Mouse (Mus musculus) limb, embryonic 12.5 days (tissue): ENCODE data around the gene Trim45. TPM values are rescaled to one million over a fixed set of nuclear protein-coding genes. Genes with fewer than 3 reads are reported as not detected.

ENCODE experiments used
- ATAC-seq: fragments of 200-750 bp; cut with Nextera tagmentation; 2 replicates; pipeline ENCODE4 v1.8.0; 2017; ENCODE audit warnings: low read depth, moderate TSS enrichment; ENCODE audit not compliant: insufficient number of reproducible peaks, insufficient read depth, low FRiP score, low TSS enrichment
- H3K27ac ChIP-seq: fragments of 300-500 bp; sonication (generic); 2 replicates; pipeline ENCODE4 v1.5.1; 2016; ENCODE audit warnings: mild to moderate bottlenecking, moderate library complexity
- H3K27me3 ChIP-seq: fragments of 300-500 bp; sonication (generic); 2 replicates; pipeline ENCODE4 v1.6.1; 2016; ENCODE audit warnings: mild to moderate bottlenecking, moderate library complexity
- H3K36me3 ChIP-seq: fragments of 300-500 bp; sonication (generic); 2 replicates; pipeline ENCODE4 v1.6.1; 2016; ENCODE audit warnings: mild to moderate bottlenecking, moderate library complexity
- H3K4me1 ChIP-seq: fragments of 300-500 bp; sonication (generic); replicated peaks from 2 replicates; pipeline ENCODE4 v1.6.1; 2016
- H3K4me2 ChIP-seq: fragments of 300-500 bp; sonication (generic); 2 replicates; pipeline ENCODE4 v1.6.1; 2016; ENCODE audit warnings: mild to moderate bottlenecking, moderate library complexity
- H3K4me3 ChIP-seq: fragments of 300-500 bp; sonication (generic); replicated peaks from 2 replicates; pipeline ENCODE4 v1.5.1; 2016; ENCODE audit warnings: mild to moderate bottlenecking
- H3K9ac ChIP-seq: fragments of 300-500 bp; sonication (generic); replicated peaks from 2 replicates; pipeline ENCODE4 v1.6.1; 2016; ENCODE audit warnings: mild to moderate bottlenecking, moderate library complexity
- H3K9me3 ChIP-seq: fragments of 300-500 bp; sonication (generic); 2 replicates; pipeline ENCODE4 v1.6.1; 2016; ENCODE audit warnings: mild to moderate bottlenecking, moderate library complexity
- WGBS: fragments of 180-500 bp; shearing (Covaris S2); methylation state at CpG from one replicate; pipeline ENCODE4 v1.1.7; 2016; 5-methylcytosine and 5-hydroxymethylcytosine counted together
- polyA plus RNA-seq: library from polyadenylated mRNA; unstranded; fragments of >200 nt; fragmentation: Nextera tagmentation; extraction: Ambion mirVana; gene quantifications from 2 replicates; pipeline ENCODE4 v1.2.1, GENCODE M21; 2016

The Trim45 gene
- polyA plus RNA-seq, 1 experiment from 2014 or later, result 8.8 TPM

- WGBS, result under 1% methylated on average over 40 of the region's 40 CpGs
- ATAC-seq, result peak; percentile 91
Measured at GRCm38 (mm10) chr3:100969176-100969917, 47.3 kb downstream of the Trim45 start, which contains the start of gene Ttf2. TSS of gene Ttf2 (minus strand) at chr3:100969663.

DNA sequence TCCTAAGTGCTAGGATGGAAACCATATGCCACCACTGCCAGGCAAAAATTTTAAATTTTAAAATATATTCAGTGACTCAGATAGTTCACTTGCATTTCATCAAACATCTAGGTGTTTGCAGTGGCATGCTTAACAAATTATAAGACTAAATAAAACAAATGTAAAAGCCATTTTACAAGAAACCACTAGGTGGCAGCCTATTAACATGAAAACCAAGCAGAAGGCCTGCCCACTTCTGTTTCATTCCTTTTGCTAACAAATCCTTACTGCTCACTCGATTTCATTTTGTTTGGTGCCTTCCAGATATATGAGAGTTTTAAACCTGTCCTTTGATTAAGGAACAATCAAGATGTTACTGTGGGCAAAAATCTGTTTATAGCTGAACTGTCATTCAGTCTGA lies 51.9 kb downstream of the Trim45 start:
- H3K4me1 ChIP-seq, result peaks cover 4% of the 10 kb centered on the region
- no peaks in the 10 kb centered on the region for H3K9me3 ChIP-seq
- no peak overlapping the region for H3K27ac ChIP-seq
- 7% methylated on average over 1 of the region's 1 CpGs for WGBS
- H3K9ac ChIP-seq, result no peak overlapping the region
- H3K36me3 ChIP-seq, result no peaks in the 10 kb centered on the region
- no peaks in the 10 kb centered on the region for H3K27me3 ChIP-seq
- H3K4me3 ChIP-seq, result no peak overlapping the region
- no peak for ATAC-seq
- H3K4me2 ChIP-seq, result no peak overlapping the region

More at GRCm38 (mm10) chr3:100969176-100969917, 47.3 kb downstream of the Trim45 start, which contains the start of gene Ttf2:
- H3K4me3 ChIP-seq, result peak within 1 kb of the TSS; percentile 72
- H3K9me3 ChIP-seq, result no peaks in the 10 kb centered on the region
- H3K9ac ChIP-seq, result peak within 1 kb of the TSS; percentile 69
- H3K36me3 ChIP-seq, result peaks cover 16% of the 10 kb centered on the region; the same call in 1 of the 2 replicates
- 0 out of 2 replicates have a peak within 1 kb of the TSS, but pooled peaks have one; percentile 29 for H3K27ac ChIP-seq
- H3K27me3 ChIP-seq, result no peaks in the 10 kb centered on the region
- peaks cover 8% of the 10 kb centered on the region for H3K4me1 ChIP-seq
- H3K4me2 ChIP-seq, result peak within 1 kb of the TSS; percentile 85

DNA sequence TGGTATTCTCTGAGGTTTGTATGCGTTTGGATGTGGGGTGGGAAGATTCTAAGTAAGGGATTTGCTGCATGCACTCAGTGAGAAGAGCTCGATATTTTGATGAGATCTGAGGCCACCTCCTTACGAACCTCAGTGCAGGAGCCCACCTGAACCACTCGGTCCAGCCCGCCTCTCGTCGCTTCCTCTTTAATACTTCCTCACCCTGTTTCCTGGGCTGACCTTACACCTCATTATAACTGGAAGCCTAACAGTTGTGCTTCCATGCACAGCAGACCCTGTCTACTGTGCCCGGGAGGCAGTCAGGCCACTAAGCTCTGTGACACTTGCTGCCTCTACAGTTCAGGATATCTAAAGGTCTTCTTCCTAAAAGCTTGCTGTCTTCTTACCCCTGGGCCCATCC lies 57.3 kb downstream of the Trim45 start:
- H3K27ac ChIP-seq, result no peak overlapping the region
- H3K9me3 ChIP-seq, result no peaks in the 10 kb centered on the region
- ATAC-seq, result no peak
- H3K4me2 ChIP-seq, result no peak overlapping the region
- H3K4me1 ChIP-seq, result no peaks in the 10 kb centered on the region
- H3K27me3 ChIP-seq, result no peaks in the 10 kb centered on the region; the same call in 1 of the 2 replicates
- no peak overlapping the region for H3K9ac ChIP-seq
- H3K4me3 ChIP-seq, result no peak overlapping the region
- WGBS, result 79% methylated on average over 8 of the region's 8 CpGs
- H3K36me3 ChIP-seq, result no peaks in the 10 kb centered on the region

Other genes with a start within 250 kb of the Trim45 start
- gene Man1a2, start 236.7 kb upstream of the Trim45 start, polyA plus RNA-seq, result 80.9 and 98.4 TPM in 2 replicates
- not detected in 2 replicates for gene Vtcn1, start 96.7 kb upstream of the Trim45 start, polyA plus RNA-seq
- gene Ttf2, start 47.5 kb downstream of the Trim45 start, polyA plus RNA-seq, result 24.2 and 25.5 TPM in 2 replicates
- 0.08 TPM in 1 of 2 replicates, not detected in the other for gene Cd101, start 107.4 kb downstream of the Trim45 start, polyA plus RNA-seq
- gene Ptgfrn, start 188.1 kb downstream of the Trim45 start, polyA plus RNA-seq, result 5.9 and 6.1 TPM in 2 replicates